Mouse (Mus musculus) thymus, adult 2 months (tissue): ENCODE measurements at regions not wholly inside any gene's neighbourhood (a gene's known extent, or its start where the extent isn't known, plus 50 kb on each side); places are given as distances from the start of the nearest gene placed in this dataset.
"Not testable (repeated sequence)": the region's sequence is repeated elsewhere in the genome, so short reads cannot be mapped to it uniquely, and the experiment has no call there.

Source experiments
- CTCF ChIP-seq: fragments of 200-500 bp; IDR thresholded peaks from 2 replicates; pipeline ENCODE4 v1.5.1; 2012; ENCODE audit warnings: mild to moderate bottlenecking, control low read depth, low read length, moderate library complexity, borderline replicate concordance; ENCODE audit not compliant: control insufficient read depth, poor library complexity, insufficient read depth; ENCODE audit errors: extremely low read depth
- POLR2A ChIP-seq: fragments of 200-500 bp; IDR thresholded peaks from 2 replicates; pipeline ENCODE4 v1.6.1; 2012; ENCODE audit warnings: mild to moderate bottlenecking, low read length, control low read depth, moderate library complexity; ENCODE audit not compliant: control insufficient read depth, poor library complexity, insufficient read depth; ENCODE audit errors: extremely low read depth

GRCm38 (mm10) chr4:35300374-35300773, 74.4 kb upstream of the C9orf72 start:
- not testable (repeated sequence) for TF ChIP-seq CTCF, POLR2A
